Comparison of ENCODE assay signal across 12 mouse cellular contexts in the genomic region with DNA sequence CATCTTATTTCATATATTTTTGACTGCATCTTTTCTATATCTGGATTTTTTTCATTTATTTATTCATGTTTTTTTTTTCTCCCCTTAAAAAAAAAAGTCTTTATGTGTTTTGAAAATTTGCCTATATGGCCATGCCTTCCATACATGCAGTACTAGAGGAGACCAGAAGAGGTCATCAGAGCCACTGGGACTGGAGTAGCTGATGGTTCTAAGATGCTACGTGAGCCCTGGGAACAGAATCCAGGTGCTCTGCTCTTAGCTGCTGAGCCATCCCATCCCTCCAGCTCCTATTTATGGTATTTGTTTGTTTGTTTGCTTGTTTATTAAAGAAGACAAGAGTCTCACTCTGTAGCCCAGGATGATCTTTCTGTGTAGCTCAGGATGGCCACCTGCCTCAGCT. TPM values are rescaled to one million over a fixed set of nuclear protein-coding genes. Genes with fewer than 3 reads are reported as not detected.
DNase-seq lines count a peak whose midpoint lies in the region; TF ChIP-seq lines count a peak whose summit lies in the region.
"Had no signal": no experiment of that assay in that cellular context is flagged by ENCODE, and none has a peak within 500 bp of the region (broad histone marks: within the 10 kb centered on the region; RNA-seq: fewer than 3 reads in every experiment).

No protein-coding gene starts in this region.

- H3K27ac ChIP-seq in cerebellum, adult 2 months (ENCODE audit: insufficient read depth, low read length) = no peak overlapping the region
- H3K27ac ChIP-seq in layer of hippocampus, adult 2 months = no peak overlapping the region
- H3K27ac ChIP-seq: forebrain, embryonic 15.5 days; hindbrain, embryonic 15.5 days had no signal

- no peaks in the 10 kb centered on the region for H3K27me3 ChIP-seq in cerebellum, adult 2 months (ENCODE audit: control insufficient read depth, insufficient read depth, low read length)
- H3K27me3 ChIP-seq: forebrain, embryonic 15.5 days; hindbrain, embryonic 15.5 days had no signal

- no peak for TF ChIP-seq POLR2A in cerebellum, adult 2 months (IDR thresholded peaks at IDR 0.05; ENCODE audit: borderline replicate concordance, insufficient read depth, low read length)

- no peak overlapping the region for H3K4me3 ChIP-seq in cerebellum, adult 2 months (replicated peaks; ENCODE audit: insufficient read depth, low read depth, low read length)
- H3K4me3 ChIP-seq in layer of hippocampus, adult 2 months = no peak overlapping the region
- H3K4me3 ChIP-seq: forebrain, embryonic 15.5 days; hindbrain, embryonic 15.5 days had no signal

- TF ChIP-seq CTCF in cerebellum, adult 2 months (IDR thresholded peaks at IDR 0.05; ENCODE audit: borderline replicate concordance, insufficient read depth, low read depth, low read length) = peak; percentile 33; the same call in 1 of the 2 replicates
- peak; percentile 78 for TF ChIP-seq CTCF in layer of hippocampus, adult 2 months (conservative IDR thresholded peaks at IDR 0.05)

- 54% methylated on average over 1 of the region's 1 CpGs for WGBS in cerebellum, adult 2 months

- DNase-seq in cerebellum, adult 2 months = no peak
- no peak for DNase-seq in cerebellum, postnatal 25 days
- no peak for DNase-seq in layer of hippocampus, adult 2 months (ENCODE audit: low spot score in 2 of 2)
- no peak for DNase-seq in layer of hippocampus, adult 8-10 months (ENCODE audit: low spot score in 2 of 2)
- DNase-seq in 416B (ENCODE audit: low read depth) = peak; percentile 25
- peak; percentile 44 for DNase-seq in induced T-regulatory cell, adult 2 months (ENCODE audit: low read depth)
- DNase-seq in spleen, postnatal 14 days (ENCODE audit: low spot score in 2 of 2) = no peak
- no peak for DNase-seq in gastrocnemius, adult 8-10 months (ENCODE audit: low spot score in 2 of 2)
- DNase-seq: right cerebral cortex, postnatal 25 days had no signal

- no peaks in the 10 kb centered on the region for H3K4me1 ChIP-seq in cerebellum, adult 2 months (ENCODE audit: control insufficient read depth, insufficient read depth, low read length)

RNA-seq across cellular contexts. Expression of gene Hrh1, which starts 8.9 kb away (rescaled TPM):
- polyA plus RNA-seq in cerebellum, adult 2 months (2012; rRNA removed) = 7.4 and 8.1 TPM in 2 replicates
- total RNA-seq in layer of hippocampus, adult 2 months (2021) = 1 to 10 TPM; 4.2 to 5.3 TPM
- 1 to 10 TPM; 7.7 to 8.4 (median 8.1) TPM for total RNA-seq in layer of hippocampus, adult 8-10 months (2022)
- under 1 TPM; 0.16 to 0.31 (median 0.23) TPM for total RNA-seq in gastrocnemius, adult 8-10 months (2022)
- polyA plus RNA-seq: limb, embryonic 11.5 days had no signal

Comparison
In these comparisons a context has a peak if more than half of its experiments do, and no peak if none do; other contexts are left out.
1. DNase-seq: peak in 416B (single experiment) and induced T-regulatory cell, adult 2 months (single experiment); none in cerebellum, adult 2 months (0 of 2), cerebellum, postnatal 25 days (0 of 2), layer of hippocampus, adult 2 months (0 of 2), layer of hippocampus, adult 8-10 months (0 of 2), spleen, postnatal 14 days (0 of 2) and gastrocnemius, adult 8-10 months (0 of 2).